Mouse (Mus musculus) ES-E14 (cell line): Measurements from ENCODE around the gene Hdac7. TPM values are rescaled to one million over a fixed set of nuclear protein-coding genes. Genes with fewer than 3 reads are reported as not detected.

Experiments used
- DNase-seq: peaks from one replicate; pipeline ENCODE4 v3.0.0-alpha.2; 2013; ENCODE audit warnings: low read depth, low spot score
- H3K27ac ChIP-seq: 2 replicates; pipeline ENCODE4 v1.5.1; 2012; ENCODE audit warnings: low read depth, mild to moderate bottlenecking, low read length, moderate library complexity, mixed read lengths; ENCODE audit not compliant: poor library complexity, insufficient read depth, severe bottlenecking
- H3K36me3 ChIP-seq: 2 replicates; pipeline ENCODE4 v1.6.1; 2012; ENCODE audit warnings: mild to moderate bottlenecking, low read length, moderate library complexity, mixed read lengths; ENCODE audit not compliant: control insufficient read depth, poor library complexity, insufficient read depth, severe bottlenecking
- H3K4me1 ChIP-seq, 2 experiments: fragments of 150-350 bp in 1 of 2; sonication (generic) in 1 of 2; 2 replicates each; pipeline ENCODE4 v1.6.1; 2012; ENCODE audit warnings: low read length in 2 of 2, mild to moderate bottlenecking in 1 of 2, mixed read lengths in 1 of 2; ENCODE audit not compliant: control insufficient read depth in 2 of 2, insufficient read depth in 2 of 2, poor library complexity in 1 of 2
- H3K4me3 ChIP-seq, 2 experiments: fragments of 150-350 bp in 1 of 2; sonication (generic) in 1 of 2; 2 replicates each; pipeline ENCODE4 v1.5.1; 2012; ENCODE audit warnings: low read length in 2 of 2, low read depth in 1 of 2, mild to moderate bottlenecking in 1 of 2, mixed read lengths in 1 of 2; ENCODE audit not compliant: insufficient read depth in 1 of 2, poor library complexity in 1 of 2, severe bottlenecking in 1 of 2
- H3K9ac ChIP-seq: 2 replicates; pipeline ENCODE4 v1.6.1; 2012; ENCODE audit warnings: low read depth, mild to moderate bottlenecking, low read length, mixed read lengths; ENCODE audit not compliant: poor library complexity, insufficient read depth, severe bottlenecking
- H3K9me3 ChIP-seq: fragments of 150-350 bp; sonication (generic); 2 replicates; pipeline ENCODE4 v1.6.1; 2012; ENCODE audit warnings: low read depth, mild to moderate bottlenecking, low read length; ENCODE audit not compliant: control insufficient read depth, insufficient read depth
- CHD2 ChIP-seq: IDR thresholded peaks from 2 replicates; pipeline ENCODE4 v1.6.1; 2014; ENCODE audit warnings: mild to moderate bottlenecking, low read depth, low read length, inconsistent platforms
- HCFC1 ChIP-seq: IDR thresholded peaks from 2 replicates; pipeline ENCODE4 v1.6.1; 2012; ENCODE audit warnings: low read length, inconsistent platforms, borderline replicate concordance; ENCODE audit not compliant: insufficient read depth
- MAFK ChIP-seq: IDR thresholded peaks from 2 replicates; pipeline ENCODE4 v1.6.1; 2014; ENCODE audit warnings: mild to moderate bottlenecking, low read depth, low read length, inconsistent platforms; ENCODE audit not compliant: insufficient read depth
- ZC3H11A ChIP-seq: IDR thresholded peaks from 2 replicates; pipeline ENCODE4 v1.6.1; 2012; ENCODE audit warnings: low read depth, mild to moderate bottlenecking, inconsistent platforms, low read length, borderline replicate concordance
- ZNF384 ChIP-seq: IDR thresholded peaks from 2 replicates; pipeline ENCODE4 v1.6.1; 2012; ENCODE audit warnings: low read depth, low read length, inconsistent platforms
- in situ Hi-C, 2 experiments: fragments of 600-800 bp; cut with MboI; formaldehyde crosslinking; loops; one replicate each; pipeline ENCODE4 v1.15.1; 2025; ENCODE audit warnings: low sequenced_read_pairs in 2 of 2, inconsistent platforms in 1 of 2; ENCODE audit not compliant: unreplicated experiment in 2 of 2
- total RNA-seq: library from RNA; depleted of rRNA; stranded (reverse); fragments of 300-350 nt; gene quantifications from 2 replicates; pipeline ENCODE4 v1.2.3, GENCODE M21; 2012

Hdac7 gene
- total RNA-seq, 1 experiment, result 7.4 TPM

DNA sequence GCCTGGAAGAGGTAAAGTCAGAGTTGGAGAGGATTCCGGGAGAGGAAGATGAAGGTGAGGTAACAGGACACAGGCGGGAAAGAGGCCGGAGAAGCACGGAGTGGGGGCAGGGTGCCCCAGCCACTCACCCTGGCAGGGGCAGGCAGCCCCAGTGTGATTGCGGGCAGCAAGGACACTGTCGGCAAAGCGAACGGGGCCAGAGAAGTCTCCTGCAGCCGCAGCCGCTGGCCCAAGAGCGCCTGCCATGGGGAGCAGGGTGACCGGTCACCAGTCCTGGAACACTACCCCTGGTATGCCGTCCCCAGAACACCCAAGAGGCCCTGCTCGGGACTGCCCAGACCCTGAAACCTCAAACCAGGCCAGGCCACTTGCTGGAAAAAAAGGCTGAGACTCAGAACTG, 35.8 kb downstream of the Hdac7 start:
- H3K36me3 ChIP-seq, result no peaks in the 10 kb centered on the region

DNA sequence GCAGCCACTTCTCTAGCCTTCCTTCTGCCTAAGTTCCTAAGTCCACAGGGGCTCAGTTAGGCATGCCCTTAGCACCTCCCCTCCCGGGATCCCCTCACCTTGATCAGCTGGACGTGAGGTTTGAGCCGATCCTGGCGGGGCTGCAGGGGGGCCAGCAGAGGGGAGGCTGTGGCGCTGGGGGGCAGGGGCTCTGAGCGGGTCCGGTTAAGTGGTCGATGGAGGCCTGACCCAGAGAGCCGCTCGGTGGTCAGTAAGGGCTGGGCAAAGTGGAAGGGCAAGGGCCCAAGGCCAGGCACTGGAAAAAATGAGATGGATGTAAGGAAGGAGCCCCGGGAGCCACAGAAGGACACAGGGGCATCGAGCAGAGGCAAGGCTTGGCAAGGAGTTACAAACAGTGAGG, 36.4 kb downstream of the Hdac7 start:
- Histone ChIP-seq H3K27ac (no peak overlapping the region), H3K9ac (no peak overlapping the region), H3K36me3 (no peaks in the 10 kb centered on the region), H3K4me3 (peak overlapping the region; percentile 22 to 40; a peak in 2 of 4 replicates), H3K4me1 (peaks cover 6 to 7% of the 10 kb centered on the region in 2 experiments; a peak in 1 of 4 replicates), H3K9me3 (no peaks in the 10 kb centered on the region)
- DNase-seq, result no peak
- in situ Hi-C loops, result no loop called here
- no peak for TF ChIP-seq HCFC1
- no peak for TF ChIP-seq CHD2
- no peak for TF ChIP-seq MAFK
- TF ChIP-seq ZNF384, result no peak
- TF ChIP-seq ZC3H11A, result no peak

More for the DNA sequence above, 35.8 kb downstream of the Hdac7 start:
- H3K4me1 ChIP-seq, result peaks cover 7 to 9% of the 10 kb centered on the region in 2 experiments; a peak in 1 of 4 replicates
- TF ChIP-seq HCFC1 (no peak), ZNF384 (no peak), CHD2 (no peak), ZC3H11A (no peak), MAFK (no peak)
- in situ Hi-C loops, result no loop called here
- DNase-seq, result no peak
- no peak overlapping the region for H3K9ac ChIP-seq
- H3K27ac ChIP-seq, result no peak overlapping the region
- H3K4me3 ChIP-seq, result peak overlapping the region; percentile 9 to 40; a peak in 2 of 4 replicates
- H3K9me3 ChIP-seq, result no peaks in the 10 kb centered on the region

DNA sequence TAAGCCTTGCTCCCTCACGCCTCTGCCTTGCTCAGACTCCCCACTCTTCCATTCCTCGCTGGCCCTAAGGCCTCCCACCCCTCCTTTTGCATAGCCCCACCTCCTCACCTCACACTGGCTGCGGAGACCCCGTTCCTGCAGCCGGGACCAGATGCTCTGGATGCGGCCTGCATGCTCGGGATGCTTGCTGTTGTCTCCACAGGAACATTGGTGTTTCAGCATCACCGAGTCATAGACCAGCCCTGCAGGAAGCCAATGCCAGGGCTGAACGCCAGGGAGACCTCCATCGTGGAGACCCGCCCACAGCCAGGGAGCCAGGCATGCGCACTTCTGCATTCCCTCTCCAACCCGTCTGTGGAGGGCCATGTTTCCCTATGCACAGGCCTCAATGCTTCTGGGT, 41.7 kb downstream of the Hdac7 start:
- in situ Hi-C loops, result no loop called here
- TF ChIP-seq ZNF384 (no peak), CHD2 (no peak), HCFC1 (no peak), ZC3H11A (no peak), MAFK (no peak)

DNA sequence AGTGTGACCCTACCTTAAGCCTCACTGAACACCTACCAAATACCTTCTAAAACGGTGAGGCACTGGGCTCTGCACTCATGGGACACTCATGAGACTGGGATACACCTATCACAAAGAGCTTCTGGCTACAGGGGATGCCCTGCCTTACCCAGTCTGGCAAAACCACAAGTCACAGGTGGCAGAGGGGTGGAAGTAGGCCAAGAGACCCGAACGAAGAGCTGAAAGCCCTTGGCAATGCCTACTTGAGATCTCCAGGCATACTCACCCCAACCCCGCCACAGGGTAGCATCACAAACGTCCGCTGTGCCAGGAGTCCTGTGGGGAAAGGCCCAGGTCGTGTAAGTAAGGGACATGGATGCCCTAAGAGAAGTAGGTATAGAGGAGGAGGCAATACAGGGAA, 42.5 kb downstream of the Hdac7 start:
- Histone ChIP-seq H3K4me1 (peaks cover 2 to 8% of the 10 kb centered on the region in 2 experiments; a peak in 1 of 4 replicates), H3K9ac (no peak overlapping the region)
- DNase-seq, result no peak

More for the DNA sequence above, 41.7 kb downstream of the Hdac7 start:
- H3K4me3 ChIP-seq, result peak overlapping the region; percentile 9 to 60; a peak in 3 of 4 replicates
- H3K36me3 ChIP-seq, result peaks cover 2% of the 10 kb centered on the region; the same call in 1 of the 2 replicates
- peaks cover 4 to 12% of the 10 kb centered on the region in 2 experiments; a peak in 1 of 4 replicates for H3K4me1 ChIP-seq
- H3K27ac ChIP-seq, result no peak overlapping the region
- DNase-seq, result peak; percentile 54
- H3K9ac ChIP-seq, result no peak overlapping the region
- H3K9me3 ChIP-seq, result no peaks in the 10 kb centered on the region

More for the DNA sequence above, 42.5 kb downstream of the Hdac7 start:
- H3K4me3 ChIP-seq, result no peak overlapping the region
- H3K36me3 ChIP-seq, result peaks cover 2% of the 10 kb centered on the region; the same call in 1 of the 2 replicates
- no peaks in the 10 kb centered on the region for H3K9me3 ChIP-seq
- TF ChIP-seq ZNF384, result no peak
- no peak for TF ChIP-seq HCFC1
- TF ChIP-seq ZC3H11A, result no peak
- no peak for TF ChIP-seq MAFK
- TF ChIP-seq CHD2, result no peak
- in situ Hi-C loops, result no loop called here
- H3K27ac ChIP-seq, result no peak overlapping the region
